Mouse (Mus musculus) cerebellum, postnatal 14 days (tissue): Measurements from ENCODE around the gene Gm42791.

ENCODE experiments used
- DNase-seq, 2 experiments: peaks; one replicate each; pipeline ENCODE4 v3.0.0; 2021; ENCODE audit warnings: mixed read lengths in 2 of 2

Gene Gm42791

DNA sequence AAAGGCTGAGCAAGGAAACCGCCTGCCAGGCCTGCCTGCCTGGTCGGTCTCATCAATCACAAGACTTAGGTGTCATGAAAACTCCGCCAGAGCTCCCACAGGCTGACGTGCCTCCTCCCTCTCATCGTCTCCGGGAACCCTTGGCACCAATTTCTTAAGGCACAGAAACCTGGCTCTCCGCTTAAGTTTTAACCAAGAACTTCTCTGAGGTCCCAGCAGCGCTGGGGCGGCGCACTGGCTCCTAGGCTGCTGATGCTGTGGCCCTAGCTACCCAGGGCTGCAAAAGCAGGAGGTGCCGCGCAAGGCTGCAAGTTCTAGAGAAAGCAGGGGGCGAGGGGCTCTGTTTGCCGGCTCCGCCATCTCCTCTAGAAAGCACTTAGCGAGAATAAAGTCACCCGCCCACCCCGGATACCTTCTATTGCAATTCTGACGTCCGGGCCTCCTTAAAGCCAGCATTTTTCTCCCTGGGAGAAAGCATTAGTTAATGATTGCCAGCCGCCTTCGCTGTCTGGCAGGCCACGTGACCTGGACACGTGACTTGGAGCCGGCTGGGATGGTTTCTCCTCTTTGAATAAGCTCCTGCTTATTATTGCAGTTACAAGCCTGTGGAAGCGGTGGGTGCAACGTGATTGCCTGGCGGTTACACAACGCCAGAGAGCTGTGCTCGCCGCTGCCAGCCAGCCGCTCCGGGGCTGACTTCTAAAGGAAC is at the start of gene Gm42791:
Gm42791 (minus strand) TSS at position 442 of the 709 bp plus-strand sequence.
- DNase-seq = peak; percentile 91 to 95

DNA sequence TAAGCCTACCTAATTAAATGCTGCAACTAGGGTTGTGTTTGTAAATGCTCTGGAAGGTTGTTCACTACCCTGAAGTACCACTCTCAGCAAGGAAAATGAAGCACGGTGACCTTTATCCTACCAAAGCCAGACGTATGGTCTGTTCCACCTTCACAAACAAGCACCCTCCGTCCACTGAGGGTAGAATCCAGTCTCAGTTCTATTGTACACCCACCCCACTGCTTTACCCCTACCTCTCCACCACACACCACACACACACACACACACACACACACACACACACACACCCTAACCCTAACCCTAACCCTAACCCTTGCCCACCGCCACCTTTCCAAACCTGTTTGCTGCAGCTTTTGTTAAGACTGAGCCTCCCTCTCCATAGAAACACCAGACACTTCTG is 49.1 kb upstream of the Gm42791 start:
- DNase-seq = no peak

DNA sequence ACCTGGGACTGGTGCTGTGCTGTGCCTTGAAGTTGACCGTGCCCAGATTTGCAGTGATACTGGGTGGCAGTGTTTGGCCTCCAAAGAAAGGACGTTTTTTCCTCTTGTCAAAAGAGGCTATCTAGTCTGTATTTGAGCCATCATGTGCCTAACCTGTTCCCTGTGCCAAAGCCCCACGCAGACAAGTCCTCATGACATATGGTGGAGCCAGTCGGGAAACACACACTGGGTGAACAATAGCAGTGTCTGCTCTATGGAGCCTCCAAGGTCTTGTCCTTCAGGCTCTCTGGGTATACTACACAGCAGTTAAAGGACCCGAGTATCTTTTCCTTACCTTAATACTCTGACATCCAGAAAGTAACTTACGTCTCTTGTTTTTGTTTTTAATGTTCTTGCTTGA is 48.3 kb upstream of the Gm42791 start:
- DNase-seq = peak; percentile 59 to 63

DNA sequence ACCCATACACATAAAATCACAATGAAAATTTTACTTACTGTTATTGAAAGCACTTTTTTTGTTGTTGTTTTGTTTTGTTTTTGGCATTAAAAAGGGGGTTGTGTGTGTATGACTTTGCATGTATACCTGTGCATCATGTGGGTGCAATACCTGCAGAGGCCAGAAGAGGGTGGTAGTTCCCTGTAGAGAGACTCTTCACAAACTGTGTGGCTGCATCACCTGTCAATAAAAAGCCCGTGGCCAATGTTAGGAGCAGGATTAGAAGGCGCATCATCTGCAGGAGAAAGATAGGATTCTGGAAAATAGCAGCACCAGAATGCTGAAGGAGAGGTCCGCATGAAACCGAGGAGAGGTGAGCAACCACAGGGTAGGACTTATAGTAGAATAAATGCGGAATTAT is 44.9 kb upstream of the Gm42791 start:
- DNase-seq = peak in 1 of 2 experiments; percentile 73

DNA sequence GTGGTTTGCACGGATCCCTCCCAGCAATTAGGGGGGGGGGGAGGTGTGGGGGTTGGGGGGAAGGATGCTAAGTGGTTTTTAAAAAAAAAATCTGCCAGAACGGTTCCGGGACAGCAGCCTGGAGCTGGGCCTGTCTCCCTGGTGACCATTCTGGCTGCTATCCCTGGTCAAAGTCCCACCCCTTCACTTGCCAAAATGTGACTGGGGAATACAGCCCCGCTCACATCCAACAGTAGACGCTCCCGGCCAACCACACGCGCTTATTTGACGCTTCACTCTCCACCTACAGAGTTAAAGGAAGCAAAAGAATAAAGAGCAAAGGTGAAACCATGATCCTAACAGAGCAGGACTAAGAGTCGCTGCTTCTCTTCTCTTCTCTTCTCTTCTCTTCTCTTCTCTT is 42.8 kb upstream of the Gm42791 start:
- DNase-seq = peak; percentile 62 to 63

DNA sequence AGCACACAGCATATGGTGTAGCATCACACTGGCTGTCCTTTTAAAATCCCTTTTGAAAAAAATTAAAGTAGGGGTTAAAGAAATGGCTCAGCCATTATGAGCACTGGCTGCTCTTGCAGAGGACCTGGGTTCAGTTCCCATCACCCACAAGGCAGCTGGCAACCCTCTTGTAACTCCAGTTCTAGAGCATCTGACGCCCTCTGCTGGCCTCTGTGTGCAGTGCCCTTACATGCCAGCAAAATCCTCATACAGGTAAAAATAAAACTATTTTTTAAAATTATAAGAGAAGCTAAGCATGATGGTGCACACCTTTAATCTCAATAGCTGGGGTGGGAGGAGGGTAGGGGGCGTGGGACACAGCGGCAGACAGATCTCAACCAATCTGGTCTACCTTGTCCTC is 42.0 kb upstream of the Gm42791 start:
- DNase-seq = no peak

DNA sequence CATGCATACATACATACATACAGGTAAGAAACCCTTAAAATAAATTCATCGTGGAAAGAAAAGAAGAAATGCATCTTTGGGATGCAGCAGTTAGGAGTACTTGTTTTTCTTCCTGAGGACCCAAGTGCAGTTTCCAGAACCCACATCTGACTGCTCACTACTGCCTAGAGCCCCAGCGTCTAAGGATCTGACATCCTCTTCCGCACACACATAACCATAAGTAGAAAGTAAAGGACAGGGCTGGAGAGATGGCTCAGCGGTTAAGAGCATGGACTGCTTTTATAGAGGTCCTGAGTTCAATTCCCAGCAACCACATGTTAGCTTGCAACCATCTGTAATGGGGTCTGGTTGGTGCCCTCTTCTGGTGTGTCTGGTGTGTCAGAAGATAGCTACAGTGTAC is 37.5 kb upstream of the Gm42791 start:
- DNase-seq = no peak

DNA sequence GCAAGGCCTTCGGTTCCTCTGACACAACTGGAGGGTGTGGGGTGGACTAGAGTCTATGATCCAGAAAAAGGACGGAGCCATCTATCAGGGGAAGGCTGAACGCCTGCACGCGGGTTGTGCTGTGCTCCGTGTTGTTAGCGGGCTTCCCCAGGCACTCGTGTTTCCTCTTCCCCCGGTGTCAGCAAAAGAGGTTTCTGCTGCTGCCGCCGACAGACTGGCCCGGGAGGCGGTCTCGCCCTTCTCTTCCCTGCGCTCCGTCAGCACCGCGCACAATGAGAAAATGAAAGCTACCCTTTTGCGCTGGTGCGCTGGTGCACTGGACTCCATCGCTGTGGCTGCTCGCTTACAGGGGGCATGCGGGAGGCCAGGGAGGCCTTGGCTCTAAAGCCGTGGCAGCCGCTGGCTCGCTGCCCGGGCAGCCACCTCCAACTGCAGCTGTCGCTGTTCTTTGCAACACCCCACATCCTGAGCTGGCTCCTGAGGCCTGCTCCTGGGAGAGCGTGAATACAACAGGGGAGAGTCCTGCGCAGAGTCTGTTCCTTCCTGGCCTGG is 36.3 kb upstream of the Gm42791 start:
- DNase-seq = peak; percentile 65 to 71

DNA sequence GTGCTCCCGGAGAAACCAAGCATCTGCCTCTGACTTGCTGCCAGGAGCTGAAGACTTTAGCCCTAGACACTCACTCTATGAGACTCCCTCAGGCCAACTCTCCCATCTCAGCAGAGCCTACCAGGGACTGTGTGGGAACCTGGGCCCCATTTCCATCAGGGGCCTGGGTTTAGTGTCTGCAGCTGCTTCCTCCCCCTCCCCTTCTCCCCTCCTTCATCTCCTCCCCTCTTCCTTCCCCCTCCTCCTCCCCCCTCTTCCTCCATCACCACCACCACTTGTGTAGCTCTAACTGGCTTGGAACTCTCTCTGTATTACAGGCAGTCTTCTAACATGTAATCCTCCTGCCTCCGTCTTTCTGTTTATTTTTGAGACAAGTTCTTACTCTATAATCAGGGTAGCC is 35.2 kb upstream of the Gm42791 start:
- no peak for DNase-seq

DNA sequence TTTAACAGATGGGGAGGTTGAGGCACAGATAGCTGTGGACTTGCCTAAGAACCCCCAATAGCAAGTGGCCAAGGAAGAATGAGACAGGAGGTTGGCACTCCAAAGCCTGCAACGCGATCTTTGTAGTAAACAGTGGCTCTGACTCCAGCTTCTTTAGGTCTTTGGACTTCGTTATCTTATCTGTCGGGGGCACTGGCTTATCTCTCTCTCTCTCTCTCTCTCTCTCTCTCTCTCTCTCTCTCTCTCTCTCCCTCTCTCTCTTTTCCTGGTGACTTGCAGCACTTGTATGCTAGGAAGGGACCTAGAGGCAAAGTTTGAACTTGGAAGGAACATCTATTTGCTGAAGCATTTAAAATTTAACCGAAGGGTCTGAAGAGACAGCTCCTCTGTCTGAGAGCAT is 33.4 kb upstream of the Gm42791 start:
- no peak for DNase-seq

DNA sequence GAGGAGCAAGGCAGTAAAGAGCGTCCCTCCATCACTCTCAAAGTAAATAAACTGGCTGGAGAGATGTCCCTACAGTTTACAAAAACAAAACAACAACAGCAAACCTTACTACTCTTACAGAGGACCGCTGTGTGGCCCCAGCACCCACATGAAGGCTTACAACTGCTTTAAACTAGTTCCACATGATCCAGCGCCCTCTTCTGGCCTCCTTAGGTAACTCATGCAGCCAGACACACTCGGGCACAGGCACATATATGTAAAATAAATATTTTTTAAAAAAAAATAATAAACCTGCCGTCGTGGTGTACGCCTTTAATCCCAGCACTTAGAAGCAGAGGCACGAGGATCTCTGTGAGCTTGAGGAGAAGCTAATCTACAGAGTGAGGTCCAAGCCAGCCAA is 32.4 kb upstream of the Gm42791 start:
- no peak for DNase-seq

DNA sequence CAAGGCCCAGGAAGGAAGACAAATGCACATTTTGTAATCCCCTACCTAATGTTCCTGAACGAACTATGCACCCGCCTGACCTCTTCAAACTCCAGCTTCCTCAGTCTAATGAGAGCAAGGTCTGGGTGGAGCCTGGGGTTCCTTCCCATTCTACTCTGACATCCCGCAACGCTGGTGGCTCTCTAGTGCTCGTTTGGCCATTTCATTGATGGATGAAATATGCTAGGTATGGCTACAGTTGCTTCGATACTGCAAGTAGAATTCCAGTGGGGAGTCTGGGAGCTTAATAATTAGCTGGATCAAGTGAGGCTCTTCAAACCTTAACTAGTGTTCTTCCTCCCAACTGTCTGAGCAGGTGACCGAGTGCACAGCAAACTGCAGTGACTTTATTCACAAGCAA is 26.2 kb upstream of the Gm42791 start:
- no peak for DNase-seq

DNA sequence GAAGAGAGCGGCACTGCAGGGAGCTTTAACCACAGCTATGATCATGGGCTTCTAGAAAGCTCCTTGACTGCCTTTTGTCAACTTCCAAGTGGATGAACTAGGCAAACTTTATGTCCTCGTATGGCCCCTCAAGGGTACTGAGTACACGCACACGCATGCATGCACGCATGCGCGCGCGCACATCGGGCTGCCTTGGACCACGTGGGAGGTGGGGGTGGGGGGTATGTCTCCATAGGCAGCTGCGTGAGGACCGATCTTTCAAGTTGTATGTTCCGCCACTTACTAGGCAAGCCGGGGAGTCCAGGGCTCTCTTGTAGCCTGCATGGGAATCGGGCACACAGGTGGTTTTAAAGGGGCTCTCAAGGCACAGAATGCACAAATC is 25.7 kb upstream of the Gm42791 start:
- DNase-seq = no peak

DNA sequence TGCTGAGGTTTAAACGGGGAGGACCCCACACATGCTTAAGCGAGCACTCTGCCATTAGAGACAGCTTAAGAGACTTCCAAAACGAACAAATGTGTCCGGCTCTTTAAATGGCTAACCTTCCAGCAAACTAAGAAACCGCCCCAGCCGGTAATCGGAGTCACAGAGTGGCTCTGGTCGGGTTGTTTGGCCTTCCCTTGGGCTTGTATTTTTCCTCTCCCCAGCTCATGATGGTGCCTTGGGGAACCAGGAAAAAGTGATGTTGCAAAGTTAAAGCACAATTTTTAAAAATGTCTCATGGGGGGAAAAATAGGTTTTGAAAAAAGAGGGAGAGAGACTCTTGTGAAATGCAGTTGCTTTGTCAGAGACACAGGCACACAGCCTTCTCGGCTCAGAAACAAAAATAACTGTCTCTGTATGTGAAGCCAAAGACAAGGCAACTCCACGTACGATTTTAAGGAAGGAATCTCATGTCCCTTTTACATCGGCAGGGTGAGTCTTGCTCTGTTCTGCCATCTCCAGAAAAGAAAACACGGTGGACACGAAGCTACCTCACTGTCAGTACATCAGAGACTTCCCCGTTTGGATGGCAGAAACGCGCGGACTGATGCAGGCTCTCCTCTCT is 25.2 kb upstream of the Gm42791 start:
- DNase-seq = no peak

DNA sequence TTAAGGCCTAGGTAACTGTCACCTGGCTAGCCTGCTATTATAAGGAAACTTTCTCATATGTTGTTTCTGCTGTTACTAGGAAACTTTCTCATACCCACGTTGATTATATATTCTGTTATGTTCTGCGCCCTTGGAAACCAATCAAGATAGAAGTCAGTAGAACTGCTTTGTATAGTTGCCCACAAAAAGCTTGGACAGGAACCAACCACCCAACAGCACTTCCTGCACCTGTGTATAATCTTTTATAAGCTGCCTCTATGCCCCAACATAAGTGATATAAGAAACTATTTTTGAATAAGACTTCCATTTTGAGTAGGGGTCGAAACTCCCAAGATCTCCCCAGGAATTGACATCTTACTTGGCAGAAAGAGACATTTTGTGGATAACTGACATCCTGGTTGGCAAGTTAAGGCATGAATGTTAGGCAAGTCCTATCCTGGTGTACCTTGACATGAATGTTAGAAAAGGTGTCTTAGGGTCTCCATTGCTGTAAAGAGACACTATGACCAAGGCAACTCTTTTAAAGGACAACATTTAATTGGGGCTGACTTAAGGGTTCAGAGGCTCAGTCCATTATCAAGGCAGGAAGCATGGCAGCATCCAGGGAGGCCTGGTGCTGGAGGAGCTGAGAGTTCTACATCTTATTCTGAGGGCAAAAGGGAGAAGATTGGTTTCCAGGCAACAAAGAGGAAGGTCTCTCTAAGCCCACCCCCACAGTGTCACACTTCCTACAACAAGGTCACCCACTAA is 22.9 kb upstream of the Gm42791 start:
- no peak for DNase-seq

DNA sequence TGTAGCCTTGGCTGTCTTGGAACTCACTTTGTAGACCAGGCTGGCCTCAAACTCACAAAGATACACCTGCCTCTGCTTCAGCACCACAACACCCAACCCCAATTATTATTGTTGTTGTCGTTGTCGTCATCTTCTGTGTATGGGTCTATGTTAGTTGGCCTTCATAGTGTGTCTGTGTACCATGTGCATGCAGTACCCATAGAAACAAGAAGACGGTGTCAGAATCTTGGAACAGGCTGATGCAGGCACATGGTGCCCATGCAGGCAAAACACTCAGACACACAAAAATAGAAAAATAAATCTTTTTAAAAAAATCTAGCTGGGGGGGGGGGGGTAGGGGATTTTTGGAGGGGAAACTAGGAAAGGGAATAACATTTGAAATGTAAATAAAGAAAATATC is 22.2 kb upstream of the Gm42791 start:
- no peak for DNase-seq

DNA sequence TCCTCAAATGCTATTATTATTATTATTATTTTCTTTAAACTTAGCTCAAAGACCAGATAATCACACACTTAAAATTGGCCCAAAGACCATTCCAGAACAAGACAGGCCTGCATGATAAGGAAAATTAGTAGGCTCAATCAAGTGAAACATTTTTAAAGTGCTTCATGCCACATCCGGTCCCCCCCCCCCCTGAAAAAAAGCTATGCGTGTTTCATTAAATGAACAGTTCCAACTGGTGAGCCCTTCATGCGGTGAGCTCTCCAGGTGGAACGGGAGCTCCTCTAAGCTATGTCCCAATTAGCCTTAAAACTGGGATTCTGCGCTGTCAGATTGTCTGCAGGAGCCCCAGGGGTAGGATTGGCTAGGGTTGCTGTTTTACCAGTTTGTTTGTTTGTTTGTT is 21.3 kb upstream of the Gm42791 start:
- DNase-seq = no peak

DNA sequence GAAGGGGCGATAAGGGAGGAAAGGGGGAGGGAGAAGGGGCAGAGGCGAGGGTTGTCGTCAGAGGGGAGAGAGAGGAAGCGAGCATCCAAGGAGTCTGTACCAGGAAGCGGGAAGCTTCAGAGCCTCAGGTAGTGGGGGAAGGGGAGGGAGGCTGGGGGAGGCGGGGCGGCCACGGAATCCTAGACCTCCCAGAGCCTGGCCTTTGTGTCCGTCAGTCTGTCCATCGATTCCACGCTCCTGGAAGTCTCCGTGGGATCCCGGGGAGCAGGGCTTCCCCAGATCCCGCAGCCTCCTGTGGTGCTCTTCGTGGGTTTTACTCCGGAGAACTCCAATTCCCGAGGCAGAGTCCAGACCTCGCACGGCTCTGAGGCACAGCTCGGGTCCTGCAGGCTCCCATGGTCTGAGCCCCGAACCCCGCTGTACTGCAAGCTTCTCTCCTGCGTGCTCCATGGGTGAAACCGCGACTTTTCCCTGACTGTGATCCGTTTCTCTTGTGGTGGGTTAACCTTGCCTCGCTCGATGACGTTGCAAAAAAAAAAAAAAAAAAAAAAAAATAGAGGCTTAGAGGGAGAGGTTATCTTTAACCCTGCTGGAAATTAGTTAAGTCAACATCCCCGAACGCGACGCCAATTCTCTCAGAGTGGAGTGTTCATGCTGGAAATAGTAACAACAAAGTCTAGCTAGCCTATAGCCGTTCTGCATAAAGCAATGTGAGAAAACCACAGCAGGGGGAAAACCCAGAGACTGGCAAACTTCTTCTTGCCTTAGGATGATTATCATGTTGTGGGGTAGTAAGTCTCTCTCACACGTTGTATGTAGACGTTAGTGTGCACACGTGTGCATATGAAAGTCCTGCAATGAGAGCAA is 20.6 kb upstream of the Gm42791 start:
- peak in 1 of 2 experiments; percentile 22 for DNase-seq

DNA sequence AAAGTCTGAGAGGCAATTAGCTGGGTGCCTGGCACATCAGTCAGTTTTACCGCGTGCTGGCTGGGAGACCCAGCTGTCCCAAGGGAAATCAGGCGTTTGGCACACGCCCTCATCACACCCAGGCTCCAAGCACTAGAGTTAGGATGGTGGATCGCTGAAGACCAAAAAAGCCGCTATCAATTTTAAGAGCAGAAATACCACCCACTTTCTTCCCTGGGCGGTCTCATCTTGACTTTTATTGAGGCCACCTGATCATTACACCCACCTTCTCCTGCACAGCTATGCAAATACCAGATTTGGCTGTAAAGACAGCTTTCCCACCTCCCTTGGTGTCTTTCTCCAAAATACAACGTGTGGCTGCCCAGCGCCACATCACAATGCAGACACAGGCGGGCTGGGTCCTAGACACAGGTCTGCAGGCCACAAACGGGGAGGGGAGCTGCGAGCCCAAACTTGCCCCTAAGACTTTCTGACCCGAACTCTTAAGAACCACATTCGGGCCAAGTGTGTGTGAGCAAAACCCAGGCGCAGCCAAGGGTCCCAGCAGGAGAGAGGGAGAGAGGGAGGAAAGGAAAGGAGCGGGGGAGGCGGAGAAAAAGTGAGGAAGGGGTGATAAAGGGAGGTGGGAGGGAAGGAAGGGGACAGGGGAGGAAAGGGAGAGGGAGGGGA is 19.8 kb upstream of the Gm42791 start:
- DNase-seq = no peak

DNA sequence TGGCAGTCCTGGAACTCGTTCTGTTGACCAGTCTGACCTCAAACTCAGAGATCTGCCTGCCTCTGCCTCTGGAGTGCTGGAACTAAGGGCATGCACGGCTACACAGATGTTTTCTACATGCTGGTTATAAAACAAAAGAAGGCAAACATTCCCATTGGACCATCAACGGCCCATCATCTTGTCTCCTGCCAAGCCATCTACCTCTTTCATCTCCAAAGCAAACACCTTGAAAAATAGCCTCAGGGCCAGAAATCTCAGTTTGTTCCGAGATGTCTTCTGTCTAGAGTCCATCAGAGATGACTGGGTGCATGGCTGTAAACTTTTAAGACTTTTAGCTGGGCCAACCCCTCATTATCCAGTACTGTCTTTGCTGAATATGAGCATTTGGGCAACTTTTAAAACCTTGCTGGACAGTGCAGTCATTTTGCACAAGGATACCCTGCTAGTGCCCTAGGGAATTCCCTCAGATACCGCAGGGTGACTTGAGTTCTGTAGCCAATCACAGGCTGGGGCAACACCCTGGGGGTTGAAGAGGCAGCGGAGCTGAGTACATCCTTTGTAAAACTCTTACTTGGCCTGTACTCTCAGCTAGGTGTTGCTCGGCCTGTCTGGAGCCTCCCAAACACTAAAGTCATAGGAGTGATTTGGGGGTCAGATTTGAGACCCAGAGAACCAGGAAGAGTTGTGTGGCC is 19.0 kb upstream of the Gm42791 start:
- DNase-seq = no peak

DNA sequence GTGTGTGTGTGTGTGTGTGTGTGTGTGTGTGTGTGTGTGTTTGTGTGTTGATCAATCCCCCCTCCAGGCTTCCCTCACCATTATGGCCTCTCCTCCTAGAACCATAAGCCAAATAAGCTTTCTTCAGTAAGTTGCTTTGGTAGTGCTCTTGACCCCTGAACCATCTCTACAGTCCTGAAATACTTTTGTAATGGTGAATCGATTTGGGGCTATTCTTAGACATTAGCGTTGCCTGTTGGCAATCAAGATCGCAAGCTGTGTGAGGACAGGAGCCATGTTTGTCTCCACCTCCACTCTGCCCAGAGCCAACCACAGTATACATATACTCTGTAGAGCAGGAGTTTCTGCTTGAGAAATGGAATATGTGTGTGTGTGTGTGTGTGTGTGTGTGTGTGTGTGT is 14.2 kb upstream of the Gm42791 start:
- DNase-seq = no peak

DNA sequence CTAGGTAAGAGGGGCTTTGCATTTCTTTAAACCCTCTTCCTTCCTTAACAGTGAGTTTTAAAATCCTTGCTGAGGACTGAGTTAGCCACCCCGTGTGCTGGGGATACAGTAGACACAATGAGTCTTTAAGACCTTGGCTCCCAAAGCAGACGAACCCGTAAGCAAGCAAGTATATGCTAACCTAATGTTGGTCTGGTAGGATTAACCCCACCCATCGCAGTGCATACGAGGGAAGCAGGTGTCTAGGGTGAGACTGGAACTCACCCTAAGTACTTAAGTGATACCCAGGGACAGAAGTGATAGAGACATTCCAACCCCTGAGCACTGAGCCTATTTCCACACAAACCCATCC is 12.3 kb upstream of the Gm42791 start:
- DNase-seq = no peak
